Mouse (Mus musculus) hindbrain, embryonic 15.5 days (tissue): ENCODE measurements around the gene A030005K14Rik. TPM values are rescaled to one million over a fixed set of nuclear protein-coding genes. Genes with fewer than 3 reads are reported as not detected.

ENCODE experiments used
- ATAC-seq: fragments of 200-750 bp; cut with Nextera tagmentation; 2 replicates; pipeline ENCODE4 v1.8.0; 2017; ENCODE audit warnings: low read depth, moderate number of reproducible peaks, moderate TSS enrichment; ENCODE audit not compliant: low FRiP score
- H3K27ac ChIP-seq: fragments of 300-500 bp; sonication (generic); replicated peaks from 2 replicates; pipeline ENCODE4 v1.5.1; 2015; ENCODE audit warnings: mild to moderate bottlenecking, inconsistent platforms
- H3K27me3 ChIP-seq: fragments of 300-500 bp; sonication (generic); 2 replicates; pipeline ENCODE4 v1.6.1; 2015; ENCODE audit warnings: control low read depth, inconsistent platforms
- H3K36me3 ChIP-seq: fragments of 300-500 bp; sonication (generic); 2 replicates; pipeline ENCODE4 v1.6.1; 2015; ENCODE audit warnings: control low read depth, inconsistent platforms
- H3K4me1 ChIP-seq: fragments of 300-500 bp; sonication (generic); replicated peaks from 2 replicates; pipeline ENCODE4 v1.6.1; 2015; ENCODE audit warnings: control low read depth, inconsistent platforms
- H3K4me2 ChIP-seq: fragments of 300-500 bp; sonication (generic); 2 replicates; pipeline ENCODE4 v1.6.1; 2015; ENCODE audit warnings: moderate library complexity, mild to moderate bottlenecking, inconsistent platforms
- H3K4me3 ChIP-seq: fragments of 300-500 bp; sonication (generic); 2 replicates; pipeline ENCODE4 v1.5.1; 2015; ENCODE audit warnings: mild to moderate bottlenecking, inconsistent platforms
- H3K9ac ChIP-seq: fragments of 300-500 bp; sonication (generic); 2 replicates; pipeline ENCODE4 v1.6.1; 2015; ENCODE audit warnings: inconsistent platforms
- H3K9me3 ChIP-seq: fragments of 300-500 bp; sonication (generic); 2 replicates; pipeline ENCODE4 v1.6.1; 2016; ENCODE audit warnings: control low read depth, inconsistent platforms
- WGBS: fragments of 180-500 bp; shearing (Covaris S2); methylation state at CpG from one replicate; pipeline ENCODE4 v1.1.7; 2015; 5-methylcytosine and 5-hydroxymethylcytosine counted together
- polyA plus RNA-seq: library from polyadenylated mRNA; unstranded; fragments of >200 nt; fragmentation: Nextera tagmentation; extraction: Ambion mirVana; gene quantifications from 2 replicates; pipeline ENCODE4 v1.2.1, GENCODE M21; 2015

The A030005K14Rik gene
- polyA plus RNA-seq, result not detected in 2 replicates

DNA sequence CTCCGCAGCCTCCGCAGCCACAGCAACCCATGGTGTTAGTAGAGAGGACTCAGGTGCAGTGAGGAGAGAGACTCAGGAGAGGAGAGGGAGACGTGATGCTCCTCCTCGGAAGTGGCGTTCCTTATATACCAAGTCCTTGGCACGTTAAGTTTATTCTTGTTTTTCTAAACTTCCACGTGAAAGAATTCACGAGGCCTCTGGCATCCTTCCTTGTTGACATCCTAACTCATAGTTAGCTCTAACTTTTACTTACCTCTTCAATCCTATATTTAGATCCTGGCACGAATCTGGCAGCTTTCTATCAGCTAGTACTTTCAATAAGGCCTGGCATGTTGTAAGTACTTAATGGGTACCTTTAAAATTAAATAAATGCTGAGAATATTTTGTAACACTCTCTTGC lies at the start of gene A030005K14Rik:
A030005K14Rik (minus strand) TSS at position 101 of the 400 bp plus-strand sequence.
- WGBS, result 91% methylated on average over 9 of the region's 9 CpGs
- H3K4me1 ChIP-seq, result no peaks in the 10 kb centered on the region
- no peaks in the 10 kb centered on the region for H3K9me3 ChIP-seq
- no peak within 1 kb of the TSS for H3K4me3 ChIP-seq
- no peaks in the 10 kb centered on the region for H3K27me3 ChIP-seq
- ATAC-seq, result no peak
- H3K27ac ChIP-seq, result no peak within 1 kb of the TSS
- no peaks in the 10 kb centered on the region for H3K36me3 ChIP-seq
- H3K9ac ChIP-seq, result no peak within 1 kb of the TSS
- H3K4me2 ChIP-seq, result no peak within 1 kb of the TSS

DNA sequence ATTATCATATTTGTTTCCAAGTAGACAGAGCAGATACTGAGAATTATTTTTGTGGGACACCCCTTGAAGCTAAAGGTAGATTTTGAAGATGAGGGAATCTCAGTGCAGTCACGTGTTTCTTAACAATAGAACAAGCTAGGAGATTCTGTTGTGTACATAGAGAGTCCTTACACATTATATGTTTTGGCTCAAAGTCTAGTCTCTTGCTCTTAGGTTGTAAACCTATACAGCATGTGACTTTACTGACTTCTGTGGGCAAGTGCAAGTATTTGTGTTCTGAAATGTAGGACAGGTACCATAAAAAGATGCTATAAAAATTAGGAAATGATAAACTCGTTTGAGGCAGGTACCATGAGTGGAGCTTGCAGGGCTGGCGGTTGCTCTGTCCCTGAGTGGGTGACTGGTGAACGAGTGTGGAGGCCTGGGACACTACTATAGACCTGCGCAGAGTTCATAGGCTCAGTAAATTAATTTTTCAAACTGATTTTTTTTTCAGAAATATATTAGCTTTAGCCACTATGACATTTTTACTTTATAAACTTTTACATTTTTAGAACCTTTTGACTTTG lies 48.3 kb upstream of the A030005K14Rik start:
- Histone ChIP-seq H3K9me3 (no peaks in the 10 kb centered on the region), H3K27me3 (no peaks in the 10 kb centered on the region), H3K9ac (no peak overlapping the region), H3K36me3 (no peaks in the 10 kb centered on the region), H3K4me2 (no peak overlapping the region), H3K4me3 (no peak overlapping the region), H3K4me1 (no peaks in the 10 kb centered on the region), H3K27ac (no peak overlapping the region)
- no peak for ATAC-seq
- WGBS, result 82% methylated on average over 5 of the region's 5 CpGs

DNA sequence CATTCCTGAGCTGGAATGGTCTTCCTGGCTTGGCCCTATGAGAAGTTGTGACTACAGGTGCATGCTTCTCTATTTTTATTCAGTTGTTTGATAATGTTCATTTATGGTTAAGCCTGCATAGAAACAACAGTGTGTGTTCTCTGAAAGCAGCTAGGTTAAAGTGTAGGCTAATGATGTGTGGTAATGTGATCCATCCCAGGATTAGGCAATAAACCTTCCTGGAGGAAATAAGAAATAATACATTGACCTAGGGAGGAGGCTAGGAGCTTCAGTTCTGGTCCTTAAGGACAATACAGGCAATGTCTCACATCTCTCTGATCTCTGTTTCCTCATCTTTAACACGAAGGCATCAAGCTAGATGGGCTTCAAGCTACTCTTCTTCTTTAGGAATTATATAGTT lies 46.3 kb upstream of the A030005K14Rik start:
- Histone ChIP-seq H3K4me2 (no peak overlapping the region), H3K27ac (no peak overlapping the region), H3K9me3 (no peaks in the 10 kb centered on the region), H3K27me3 (no peaks in the 10 kb centered on the region), H3K4me3 (no peak overlapping the region), H3K9ac (no peak overlapping the region), H3K4me1 (0 out of 2 replicates have a peak, but pooled peaks cover 7% of the 10 kb centered on the region), H3K36me3 (no peaks in the 10 kb centered on the region)
- no peak for ATAC-seq
- WGBS, result 67% methylated on average over 1 of the region's 1 CpGs

DNA sequence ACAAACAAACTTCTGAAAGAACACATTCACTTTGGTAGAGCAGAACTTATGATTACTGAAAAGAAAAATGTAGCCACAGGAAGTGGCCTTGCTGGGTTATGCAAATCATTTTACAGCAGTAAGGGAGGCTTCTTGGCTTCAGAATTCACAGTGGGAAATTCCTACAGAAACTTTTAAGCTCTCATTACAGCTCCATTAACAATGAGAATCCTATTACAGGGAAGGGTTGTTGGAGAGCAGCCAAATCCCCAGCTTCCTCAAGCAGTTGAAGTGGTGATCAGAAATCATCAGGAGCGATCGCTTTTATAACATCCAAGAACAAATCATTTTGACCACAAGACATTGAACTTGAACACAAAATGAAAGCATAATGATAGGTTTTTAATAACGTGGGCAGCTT lies 42.7 kb upstream of the A030005K14Rik start:
- Histone ChIP-seq H3K27me3 (no peaks in the 10 kb centered on the region), H3K4me1 (0 out of 2 replicates have a peak, but pooled peaks cover 7% of the 10 kb centered on the region), H3K4me3 (no peak overlapping the region), H3K9me3 (no peaks in the 10 kb centered on the region), H3K9ac (no peak overlapping the region), H3K36me3 (no peaks in the 10 kb centered on the region), H3K27ac (no peak overlapping the region), H3K4me2 (no peak overlapping the region)
- 29% methylated on average over 3 of the region's 3 CpGs for WGBS
- no peak for ATAC-seq

DNA sequence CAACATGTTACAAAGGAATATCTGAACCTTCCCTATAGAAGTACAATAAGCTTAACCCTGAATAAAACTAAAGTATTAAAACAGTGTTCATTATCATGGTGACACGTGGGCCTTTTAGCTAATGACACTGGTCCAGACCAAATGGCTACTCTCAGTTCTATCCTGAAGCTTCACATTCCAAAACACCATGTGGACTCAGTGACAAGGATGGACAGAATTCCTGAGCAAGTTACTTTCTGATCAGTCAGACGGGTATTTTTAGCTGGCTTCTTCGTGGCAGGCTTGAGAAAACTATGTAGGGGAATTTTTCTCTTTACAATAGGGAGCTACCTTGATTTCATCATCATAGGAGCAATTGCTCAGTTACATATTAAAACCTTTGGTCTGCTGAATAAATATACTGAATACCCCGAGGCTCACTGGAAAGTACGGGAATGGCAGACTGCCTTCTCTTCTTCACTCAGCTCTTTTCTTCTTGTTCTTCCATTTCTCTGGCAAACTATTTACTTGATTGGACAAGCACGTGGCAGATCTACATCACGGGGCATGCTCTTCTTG lies 40.5 kb upstream of the A030005K14Rik start:
- H3K4me2 ChIP-seq, result no peak overlapping the region
- 0 out of 2 replicates have a peak, but pooled peaks cover 7% of the 10 kb centered on the region for H3K4me1 ChIP-seq
- no peak overlapping the region for H3K27ac ChIP-seq
- H3K9me3 ChIP-seq, result no peaks in the 10 kb centered on the region
- no peak for ATAC-seq
- no peaks in the 10 kb centered on the region for H3K27me3 ChIP-seq
- H3K4me3 ChIP-seq, result no peak overlapping the region
- no peak overlapping the region for H3K9ac ChIP-seq
- no peaks in the 10 kb centered on the region for H3K36me3 ChIP-seq
- WGBS, result 85% methylated on average over 7 of the region's 7 CpGs

DNA sequence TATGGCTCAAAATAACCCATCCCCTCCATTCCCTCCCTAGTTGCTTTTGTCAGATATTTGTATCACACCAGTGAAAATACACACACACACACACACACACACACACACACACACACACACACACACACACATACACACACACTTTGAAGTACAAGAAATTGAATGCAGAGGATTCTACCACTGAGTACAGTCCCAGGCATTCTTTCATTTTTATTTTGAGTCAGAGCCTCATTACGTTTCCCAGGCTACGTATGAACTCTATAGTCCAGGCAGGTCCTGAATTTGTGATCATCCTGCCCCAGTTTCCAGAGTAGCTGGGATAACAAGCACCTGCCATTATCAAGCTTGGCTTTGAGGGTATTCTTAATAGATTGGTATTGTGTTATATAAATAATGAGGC lies 40.0 kb upstream of the A030005K14Rik start:
- Histone ChIP-seq H3K4me1 (0 out of 2 replicates have a peak, but pooled peaks cover 7% of the 10 kb centered on the region), H3K9ac (no peak overlapping the region), H3K9me3 (no peaks in the 10 kb centered on the region), H3K27me3 (no peaks in the 10 kb centered on the region), H3K36me3 (no peaks in the 10 kb centered on the region), H3K27ac (no peak overlapping the region), H3K4me2 (no peak overlapping the region), H3K4me3 (no peak overlapping the region)
- 77% methylated on average over 2 of the region's 2 CpGs for WGBS
- ATAC-seq, result no peak

DNA sequence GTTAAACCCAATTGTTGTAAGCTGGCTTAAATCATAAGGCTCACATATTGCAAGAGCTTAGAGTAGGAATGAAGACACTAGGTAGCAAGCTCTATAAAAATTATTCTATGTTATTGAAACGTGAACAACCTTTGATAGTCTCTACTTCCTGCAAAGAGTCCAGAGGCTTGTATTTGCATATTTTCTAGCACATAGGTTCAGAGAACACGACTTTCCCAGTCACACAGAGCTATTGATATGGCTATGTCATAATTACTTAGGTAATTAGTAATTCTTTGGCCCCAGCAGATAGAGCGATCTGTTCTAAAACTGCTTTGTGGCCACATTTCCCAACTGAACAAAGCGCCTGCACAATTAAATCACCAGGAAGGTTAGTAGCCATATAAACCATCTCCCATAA lies 37.8 kb upstream of the A030005K14Rik start:
- Histone ChIP-seq H3K9ac (no peak overlapping the region), H3K4me3 (no peak overlapping the region), H3K4me2 (no peak overlapping the region), H3K4me1 (0 out of 2 replicates have a peak, but pooled peaks cover 5% of the 10 kb centered on the region), H3K36me3 (no peaks in the 10 kb centered on the region), H3K27me3 (no peaks in the 10 kb centered on the region), H3K9me3 (no peaks in the 10 kb centered on the region), H3K27ac (no peak overlapping the region)
- WGBS, result 79% methylated on average over 4 of the region's 4 CpGs
- ATAC-seq, result no peak

DNA sequence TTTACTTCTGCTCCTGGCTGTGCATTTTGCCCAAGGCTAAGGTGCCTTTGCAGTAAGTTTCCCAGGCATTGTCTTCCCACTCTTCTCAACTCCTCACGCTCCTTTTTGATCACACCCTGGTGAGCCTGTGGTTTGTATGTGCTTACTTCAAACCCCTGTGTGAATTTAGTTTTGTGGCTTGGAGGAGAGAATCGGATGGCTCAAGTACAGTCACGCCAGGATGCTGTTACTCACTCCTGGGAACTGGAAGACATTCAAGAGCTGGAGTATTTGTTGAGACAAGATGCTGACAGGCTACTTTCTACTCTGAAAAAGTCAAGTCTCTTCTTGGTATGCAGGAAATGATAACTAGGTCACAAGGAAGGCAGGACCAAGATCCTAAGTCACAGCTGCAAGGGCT lies 32.1 kb upstream of the A030005K14Rik start:
- Histone ChIP-seq H3K4me1 (no peaks in the 10 kb centered on the region), H3K4me2 (no peak overlapping the region), H3K36me3 (no peaks in the 10 kb centered on the region), H3K27ac (no peak overlapping the region), H3K27me3 (no peaks in the 10 kb centered on the region), H3K4me3 (no peak overlapping the region), H3K9ac (no peak overlapping the region), H3K9me3 (no peaks in the 10 kb centered on the region)
- ATAC-seq, result no peak
- WGBS, result 81% methylated on average over 3 of the region's 3 CpGs

DNA sequence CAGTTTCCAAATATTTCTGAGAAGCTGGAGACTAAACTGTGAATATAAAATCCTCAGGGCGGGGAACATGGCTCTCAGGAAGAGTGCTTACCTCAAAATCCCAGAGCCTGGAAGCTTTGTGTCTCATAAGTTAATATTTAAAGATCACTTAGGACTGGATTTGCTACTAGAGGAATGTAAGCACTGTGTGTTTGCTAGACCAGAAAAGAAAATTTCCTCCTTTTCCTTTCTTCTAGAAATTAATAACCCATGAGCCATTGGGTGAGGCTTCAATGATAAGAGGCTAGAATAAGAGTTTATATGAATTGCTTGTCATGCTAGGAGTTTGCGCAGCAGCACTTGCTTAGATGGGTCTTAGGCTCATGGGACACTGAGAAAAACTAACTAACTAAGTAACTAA lies 25.6 kb upstream of the A030005K14Rik start:
- Histone ChIP-seq H3K9me3 (no peaks in the 10 kb centered on the region), H3K27me3 (no peaks in the 10 kb centered on the region), H3K36me3 (no peaks in the 10 kb centered on the region), H3K27ac (no peak overlapping the region), H3K9ac (no peak overlapping the region), H3K4me2 (no peak overlapping the region), H3K4me1 (no peaks in the 10 kb centered on the region), H3K4me3 (no peak overlapping the region)
- ATAC-seq, result no peak
- 92% methylated on average over 2 of the region's 2 CpGs for whole genome bisulfite sequencing

DNA sequence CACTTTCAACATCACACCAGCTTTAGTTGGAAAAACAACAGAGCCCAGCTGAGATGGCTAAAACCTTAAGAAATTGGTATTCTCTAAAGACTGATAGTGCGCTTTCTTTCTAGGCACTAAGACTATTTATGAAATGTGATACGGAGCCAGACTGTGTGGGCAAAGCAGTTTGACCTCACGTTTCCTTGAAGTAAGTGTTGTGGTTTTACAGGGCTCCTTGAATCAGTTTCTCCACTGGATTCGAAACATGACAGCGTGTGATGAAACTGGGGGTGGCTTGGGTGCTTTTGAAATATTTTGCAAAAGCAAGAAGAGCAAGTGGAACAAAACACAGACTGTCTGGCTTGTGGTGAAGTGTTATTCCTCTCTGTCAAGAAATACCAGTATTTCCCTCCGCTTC lies 17.8 kb upstream of the A030005K14Rik start:
- WGBS, result 82% methylated on average over 6 of the region's 6 CpGs
- H3K4me1 ChIP-seq, result no peaks in the 10 kb centered on the region
- H3K27ac ChIP-seq, result no peak overlapping the region
- H3K4me3 ChIP-seq, result no peak overlapping the region
- H3K36me3 ChIP-seq, result no peaks in the 10 kb centered on the region
- no peak for ATAC-seq
- H3K9me3 ChIP-seq, result no peaks in the 10 kb centered on the region
- H3K9ac ChIP-seq, result no peak overlapping the region
- H3K4me2 ChIP-seq, result no peak overlapping the region
- H3K27me3 ChIP-seq, result no peaks in the 10 kb centered on the region

DNA sequence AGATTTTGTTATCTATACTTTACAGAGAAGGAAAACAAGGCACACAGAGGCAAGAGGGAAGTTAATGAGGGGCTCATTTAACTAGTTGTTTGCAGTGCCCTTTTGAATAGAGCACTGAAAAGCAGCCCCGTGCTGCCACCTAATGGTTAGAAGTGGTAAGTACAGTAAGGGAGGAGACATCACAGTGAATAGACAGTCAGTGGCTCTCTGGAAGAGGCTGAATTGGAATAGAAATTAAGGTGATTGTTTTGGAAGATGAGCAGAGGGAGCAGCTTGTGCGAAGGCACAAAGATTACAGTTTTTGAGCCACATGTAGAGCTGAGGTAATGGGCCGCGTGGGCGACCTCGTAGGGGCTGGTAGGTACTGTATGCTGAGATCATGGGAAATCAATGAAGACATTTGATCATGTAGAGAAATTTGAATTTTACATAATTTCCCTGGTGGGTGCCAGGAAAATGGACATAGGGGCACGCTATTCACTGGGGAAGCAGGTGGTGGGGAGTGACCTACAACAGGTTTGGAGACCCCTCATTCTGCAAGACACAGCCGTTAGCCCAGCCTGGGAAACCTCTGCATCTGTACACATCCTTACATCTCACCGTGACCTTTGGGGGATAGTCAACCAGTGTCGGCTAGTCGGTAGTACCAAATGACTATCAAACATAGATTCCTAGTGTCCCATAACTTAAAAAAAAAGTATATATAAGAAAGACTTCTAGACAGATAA lies 17.2 kb upstream of the A030005K14Rik start:
- no peaks in the 10 kb centered on the region for H3K9me3 ChIP-seq
- H3K9ac ChIP-seq, result no peak overlapping the region
- no peaks in the 10 kb centered on the region for H3K4me1 ChIP-seq
- 45% methylated on average over 11 of the region's 11 CpGs for WGBS
- peak overlapping the region; percentile 27 for H3K4me3 ChIP-seq
- no peaks in the 10 kb centered on the region for H3K36me3 ChIP-seq
- H3K4me2 ChIP-seq, result peak overlapping the region; percentile 47
- ATAC-seq, result peak; percentile 93
- no peak overlapping the region for H3K27ac ChIP-seq
- H3K27me3 ChIP-seq, result no peaks in the 10 kb centered on the region

DNA sequence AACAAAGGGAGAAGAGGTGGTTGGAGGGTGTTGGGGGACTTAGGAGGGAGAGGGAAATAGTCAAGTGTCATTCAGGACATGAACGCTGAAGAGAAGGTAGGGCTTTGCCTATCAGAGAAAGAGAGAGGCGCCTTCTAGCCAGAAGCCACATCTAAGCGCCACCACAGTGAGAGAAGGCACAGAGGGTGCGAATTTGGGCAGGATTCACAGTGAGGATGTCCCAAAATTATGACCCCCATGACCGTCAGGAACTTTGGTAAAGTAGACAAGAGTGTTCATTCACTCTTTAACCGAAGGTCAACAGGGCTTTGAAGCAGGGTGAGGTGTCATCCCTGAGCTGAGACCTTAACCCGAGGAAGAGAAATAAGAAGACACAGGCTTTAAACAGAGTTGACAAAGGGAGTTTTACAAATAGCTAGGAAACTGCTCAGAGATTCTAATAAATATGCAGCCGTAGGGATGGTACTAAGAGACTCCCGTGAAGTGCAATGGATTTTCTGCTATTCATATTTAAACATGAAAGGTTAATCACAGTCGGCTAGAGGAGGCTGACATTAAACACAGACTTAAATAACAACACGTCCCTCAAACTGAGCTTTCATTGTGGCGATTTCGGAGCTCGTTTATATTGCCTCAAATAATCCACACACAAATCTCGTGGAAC lies 16.5 kb upstream of the A030005K14Rik start:
- no peaks in the 10 kb centered on the region for H3K27me3 ChIP-seq
- no peak overlapping the region for H3K9ac ChIP-seq
- no peaks in the 10 kb centered on the region for H3K9me3 ChIP-seq
- no peaks in the 10 kb centered on the region for H3K36me3 ChIP-seq
- peak overlapping the region; percentile 27 for H3K4me3 ChIP-seq
- 39% methylated on average over 15 of the region's 15 CpGs for WGBS
- no peak overlapping the region for H3K27ac ChIP-seq
- no peaks in the 10 kb centered on the region for H3K4me1 ChIP-seq
- peak overlapping the region; percentile 47 for H3K4me2 ChIP-seq
- ATAC-seq, result peak; percentile 65
